Mouse (Mus musculus) liver, embryonic 12.5 days (tissue): ENCODE measurements at regions not wholly inside any gene's neighbourhood (a gene's known extent, or its start where the extent isn't known, plus 50 kb on each side); places are given as distances from the start of the nearest gene placed in this dataset.

Experiments
- ATAC-seq: fragments of 200-750 bp; cut with Nextera tagmentation; 2 replicates; pipeline ENCODE4 v1.8.0; 2017; ENCODE audit warnings: moderate number of reproducible peaks, mild to moderate bottlenecking, moderate library complexity
- H3K27ac ChIP-seq: fragments of 300-500 bp; sonication (generic); 2 replicates; pipeline ENCODE4 v1.5.1; 2016; ENCODE audit warnings: mild to moderate bottlenecking
- H3K27me3 ChIP-seq: fragments of 300-500 bp; sonication (generic); replicated peaks from 2 replicates; pipeline ENCODE4 v1.6.1; 2016; ENCODE audit warnings: mild to moderate bottlenecking, moderate library complexity
- H3K36me3 ChIP-seq: fragments of 300-500 bp; sonication (generic); 2 replicates; pipeline ENCODE4 v1.6.1; 2016; ENCODE audit warnings: mild to moderate bottlenecking, moderate library complexity
- H3K4me1 ChIP-seq: fragments of 300-500 bp; sonication (generic); 2 replicates; pipeline ENCODE4 v1.6.1; 2016
- H3K4me2 ChIP-seq: fragments of 300-500 bp; sonication (generic); 2 replicates; pipeline ENCODE4 v1.6.1; 2016; ENCODE audit warnings: mild to moderate bottlenecking, moderate library complexity
- H3K4me3 ChIP-seq: fragments of 300-500 bp; sonication (generic); 2 replicates; pipeline ENCODE4 v1.5.1; 2016; ENCODE audit warnings: mild to moderate bottlenecking, moderate library complexity
- H3K9ac ChIP-seq: fragments of 300-500 bp; sonication (generic); 2 replicates; pipeline ENCODE4 v1.6.1; 2016; ENCODE audit warnings: mild to moderate bottlenecking, moderate library complexity
- H3K9me3 ChIP-seq: fragments of 300-500 bp; sonication (generic); replicated peaks from 2 replicates; pipeline ENCODE4 v1.6.1; 2016; ENCODE audit warnings: mild to moderate bottlenecking, moderate library complexity
- WGBS: fragments of 180-500 bp; shearing (Covaris S2); methylation state at CpG from one replicate; pipeline ENCODE4 v1.1.7; 2016; ENCODE audit not compliant: insufficient replicate concordance; 5-methylcytosine and 5-hydroxymethylcytosine counted together

DNA sequence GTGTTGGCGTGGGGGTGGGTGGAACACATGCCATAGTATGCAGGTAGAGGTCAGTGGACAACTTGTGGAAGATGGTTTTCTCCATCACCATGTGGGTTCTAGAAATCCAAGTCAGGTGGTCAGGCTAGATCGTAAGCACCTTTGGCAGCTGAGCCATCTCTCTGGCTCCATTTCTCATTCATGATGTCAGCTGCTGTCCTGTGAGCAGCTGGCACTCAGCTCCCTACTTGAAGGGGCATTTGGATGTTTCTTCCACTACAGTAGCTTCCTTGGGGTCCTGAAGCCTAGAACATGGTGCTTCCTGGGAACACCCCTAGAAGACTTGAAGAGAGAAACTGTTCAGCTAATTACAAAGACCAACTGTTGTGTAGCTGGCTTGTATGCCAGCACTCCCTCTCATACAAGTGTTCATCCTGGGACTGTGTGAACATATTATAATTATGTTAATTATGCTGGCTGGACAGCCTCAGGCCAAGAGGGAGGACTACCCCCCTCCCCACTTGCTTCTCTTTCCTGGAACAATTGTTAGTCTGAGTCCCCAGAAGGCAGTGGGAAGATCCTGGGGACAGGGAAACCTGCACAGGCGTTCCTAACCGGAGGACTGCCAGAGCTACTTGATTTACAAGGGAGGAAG is 160.4 kb downstream of the C1d start:
- 48% methylated on average over 4 of the region's 4 CpGs for WGBS
- Histone ChIP-seq H3K4me2 (no peak overlapping the region), H3K9me3 (no peaks in the 10 kb centered on the region), H3K27me3 (no peaks in the 10 kb centered on the region), H3K4me1 (no peaks in the 10 kb centered on the region), H3K4me3 (no peak overlapping the region), H3K36me3 (no peaks in the 10 kb centered on the region), H3K27ac (no peak overlapping the region), H3K9ac (no peak overlapping the region)
- no peak for ATAC-seq

DNA sequence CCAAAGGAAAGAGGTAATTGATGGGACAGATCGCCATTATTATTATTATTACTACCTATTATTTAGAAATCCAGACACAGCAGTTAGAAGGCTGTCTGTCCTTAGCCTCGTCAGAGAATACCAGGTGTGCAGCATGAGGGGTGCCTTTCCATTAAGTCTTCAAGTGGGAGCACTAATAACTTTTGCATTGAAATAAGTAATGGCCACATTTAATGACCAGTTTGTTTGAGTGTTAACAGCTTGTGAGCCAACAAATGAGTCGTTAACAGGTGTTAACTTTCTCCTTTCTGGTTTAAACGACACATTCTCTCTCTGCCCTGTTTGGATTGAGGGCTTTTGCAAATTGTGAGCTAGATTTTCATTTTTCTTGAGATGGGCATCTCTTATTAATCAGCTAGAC is 184.8 kb downstream of the C1d start:
- Histone ChIP-seq H3K9me3 (no peaks in the 10 kb centered on the region), H3K27ac (no peak overlapping the region), H3K9ac (no peak overlapping the region), H3K4me2 (no peak overlapping the region), H3K4me3 (no peak overlapping the region), H3K27me3 (no peaks in the 10 kb centered on the region), H3K4me1 (no peaks in the 10 kb centered on the region), H3K36me3 (no peaks in the 10 kb centered on the region)
- 34% methylated on average over 4 of the region's 4 CpGs for WGBS
- no peak for ATAC-seq

DNA sequence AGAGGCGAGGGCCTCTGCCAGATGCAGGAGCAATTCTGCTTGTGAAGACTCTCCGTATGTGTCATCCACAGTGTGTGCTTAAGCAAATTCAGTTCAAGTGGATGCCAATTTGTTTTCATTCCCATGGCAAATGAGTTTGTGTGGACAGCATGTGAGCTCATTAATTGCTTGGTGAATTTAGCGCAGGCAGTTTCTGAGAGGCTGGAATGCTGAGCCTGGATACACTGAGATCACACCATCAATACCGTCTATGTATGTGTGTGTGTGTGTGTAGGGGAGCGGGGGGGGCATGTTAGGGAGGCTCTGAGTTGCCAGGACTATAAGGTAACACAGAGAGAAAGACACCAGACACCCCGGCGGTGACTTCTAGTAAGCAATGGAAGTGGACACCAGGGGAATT is 191.9 kb downstream of the C1d start:
- no peak overlapping the region for H3K4me2 ChIP-seq
- H3K4me1 ChIP-seq: no peaks in the 10 kb centered on the region
- ATAC-seq: no peak
- H3K9ac ChIP-seq: no peak overlapping the region
- H3K9me3 ChIP-seq: no peaks in the 10 kb centered on the region
- 78% methylated on average over 7 of the region's 7 CpGs for WGBS
- H3K27me3 ChIP-seq: no peaks in the 10 kb centered on the region
- no peak overlapping the region for H3K4me3 ChIP-seq
- no peaks in the 10 kb centered on the region for H3K36me3 ChIP-seq
- H3K27ac ChIP-seq: no peak overlapping the region

DNA sequence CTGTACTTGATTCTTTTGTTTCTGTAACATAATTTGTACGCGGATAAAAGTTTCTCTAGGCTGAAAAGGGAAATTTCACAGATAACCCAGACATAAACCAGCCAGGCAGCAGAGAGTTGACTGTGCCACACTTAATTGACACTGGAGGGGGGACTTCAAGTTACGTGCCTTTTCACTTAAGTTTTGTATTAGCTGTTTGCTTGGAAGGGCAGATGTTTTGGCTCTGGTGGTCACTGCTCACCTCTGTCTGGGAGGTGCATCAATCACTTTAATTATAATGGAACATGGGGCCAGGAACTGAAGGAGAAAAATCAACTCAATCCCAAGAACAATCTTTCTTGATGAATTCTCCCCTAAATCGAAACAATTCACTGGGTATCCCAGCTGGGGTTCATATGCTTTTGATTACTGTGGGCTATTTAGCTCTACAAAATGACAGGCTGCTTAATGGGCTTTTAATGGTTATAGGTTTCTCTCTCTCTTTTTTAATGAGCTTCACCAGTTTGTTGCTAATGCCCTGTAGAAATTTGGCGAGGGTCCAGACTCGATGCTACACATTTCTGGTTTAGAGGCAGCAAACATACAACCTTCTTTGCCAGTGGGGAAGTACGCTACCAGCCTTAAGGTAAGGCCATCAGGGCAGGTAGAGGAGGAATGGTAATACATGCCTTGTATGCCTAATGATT is 193.1 kb downstream of the C1d start:
- no peak overlapping the region for H3K27ac ChIP-seq
- no peak overlapping the region for H3K9ac ChIP-seq
- H3K4me3 ChIP-seq: no peak overlapping the region
- H3K36me3 ChIP-seq: no peaks in the 10 kb centered on the region
- no peak overlapping the region for H3K4me2 ChIP-seq
- no peaks in the 10 kb centered on the region for H3K4me1 ChIP-seq
- H3K27me3 ChIP-seq: no peaks in the 10 kb centered on the region
- H3K9me3 ChIP-seq: no peaks in the 10 kb centered on the region
- no peak for ATAC-seq
- WGBS: 62% methylated on average over 7 of the region's 7 CpGs

DNA sequence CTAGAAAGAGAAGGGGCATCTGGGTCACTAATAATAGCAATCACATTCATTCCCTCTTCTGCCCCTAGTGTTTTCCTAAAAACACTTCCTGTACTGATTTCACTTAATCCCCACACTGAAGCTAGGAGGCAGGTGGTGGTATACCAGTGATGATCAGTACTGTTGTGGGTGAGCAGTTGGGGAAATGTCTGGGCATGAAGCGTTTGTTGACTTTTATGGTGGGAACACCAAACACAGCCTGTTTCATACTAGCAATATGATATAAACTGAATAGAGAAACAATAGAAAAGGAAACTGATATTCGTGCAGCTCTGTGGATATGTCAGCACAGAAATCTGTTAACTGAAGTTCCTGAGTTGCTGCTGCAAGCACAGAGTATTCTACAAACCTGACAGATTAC is 194.1 kb downstream of the C1d start:
- no peak overlapping the region for H3K27ac ChIP-seq
- H3K9ac ChIP-seq: no peak overlapping the region
- WGBS: 69% methylated on average over 2 of the region's 2 CpGs
- H3K4me1 ChIP-seq: no peaks in the 10 kb centered on the region
- H3K27me3 ChIP-seq: no peaks in the 10 kb centered on the region
- H3K4me2 ChIP-seq: no peak overlapping the region
- no peaks in the 10 kb centered on the region for H3K9me3 ChIP-seq
- no peak for ATAC-seq
- H3K4me3 ChIP-seq: no peak overlapping the region
- H3K36me3 ChIP-seq: no peaks in the 10 kb centered on the region

DNA sequence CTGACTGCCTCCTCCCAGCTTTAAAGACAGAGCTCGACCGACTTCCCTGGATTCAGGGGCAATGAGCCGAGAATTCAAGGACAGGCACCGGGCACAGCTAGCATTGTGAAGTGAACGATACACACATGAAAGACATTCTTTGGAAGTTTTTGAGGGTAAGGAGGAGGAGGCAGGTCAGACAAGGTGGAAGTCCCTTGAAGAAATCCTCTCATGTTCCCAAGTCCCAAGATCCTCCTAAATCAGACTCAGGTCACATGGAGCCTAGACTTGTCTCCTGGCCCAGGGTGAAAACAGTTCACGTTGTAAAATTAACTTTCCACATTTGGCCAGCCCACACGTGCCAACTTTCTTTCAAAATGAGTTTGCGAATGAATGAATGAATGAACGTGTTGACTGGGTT is 196.2 kb downstream of the C1d start:
- Histone ChIP-seq H3K9me3 (no peaks in the 10 kb centered on the region), H3K4me3 (no peak overlapping the region), H3K4me2 (no peak overlapping the region), H3K9ac (no peak overlapping the region), H3K4me1 (no peaks in the 10 kb centered on the region), H3K36me3 (no peaks in the 10 kb centered on the region), H3K27me3 (no peaks in the 10 kb centered on the region), H3K27ac (no peak overlapping the region)
- ATAC-seq: no peak
- WGBS: 71% methylated on average over 9 of the region's 9 CpGs

DNA sequence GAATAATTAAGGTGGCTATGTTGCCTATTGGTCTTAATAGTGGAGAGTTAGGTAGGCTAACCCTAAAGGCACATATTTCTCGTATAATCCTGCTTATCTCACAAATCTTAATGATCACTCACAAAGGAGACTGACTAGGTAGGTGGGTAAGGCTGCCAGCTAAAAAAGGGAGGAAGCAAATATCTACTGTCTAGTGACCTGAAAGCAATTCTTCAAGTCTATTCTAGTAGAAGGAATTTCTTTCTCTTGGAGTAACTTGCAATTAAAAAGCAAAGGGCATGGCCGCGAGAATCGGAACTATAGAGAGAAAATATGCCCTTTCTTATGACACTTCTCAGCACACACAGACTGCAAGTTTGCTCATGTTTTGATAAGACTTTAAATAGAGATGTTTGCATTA is 201.6 kb downstream of the C1d start:
- 71% methylated on average over 4 of the region's 4 CpGs for WGBS

DNA sequence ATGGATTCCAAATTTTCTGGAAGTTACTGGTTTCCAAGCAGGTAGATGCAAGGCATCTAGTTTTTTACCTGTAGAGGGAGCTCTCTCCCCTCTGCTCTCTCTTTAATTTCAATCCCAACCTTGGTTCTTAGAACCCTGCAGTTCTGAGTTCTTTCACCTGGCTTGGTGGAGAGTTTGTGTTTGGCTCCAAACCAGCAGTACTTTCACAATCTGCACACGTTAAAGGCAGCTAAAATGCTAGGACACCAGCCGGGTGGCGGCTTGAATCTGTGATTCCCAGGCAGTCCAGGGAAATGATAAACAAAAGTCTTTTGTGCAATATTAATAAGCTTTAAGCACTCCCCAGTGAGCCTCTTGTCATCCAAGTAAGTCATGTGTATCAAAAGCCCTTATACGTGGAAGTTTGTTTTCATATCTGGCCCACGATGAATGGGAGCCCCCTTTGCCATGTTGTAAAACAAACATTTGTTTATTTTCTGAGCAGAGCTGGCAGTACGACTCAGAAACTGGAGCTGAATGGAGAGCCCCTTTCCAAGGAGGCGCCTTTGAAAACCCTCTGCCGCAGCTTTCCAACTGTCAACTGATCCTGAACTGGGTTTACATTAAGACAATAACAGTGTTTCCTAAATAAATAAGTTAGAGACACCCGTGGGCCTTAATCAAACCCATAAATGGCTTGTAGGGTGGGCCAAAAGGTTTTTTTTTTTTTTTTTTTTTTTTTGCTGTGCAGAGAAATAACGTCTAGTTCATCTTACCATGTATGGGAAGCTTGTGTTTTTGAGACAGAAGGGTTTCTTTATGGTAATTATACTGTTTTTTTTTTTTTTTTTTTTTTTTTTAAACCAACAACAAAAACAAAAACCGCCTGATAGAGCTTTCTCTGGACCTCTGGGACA is 202.9 kb downstream of the C1d start:
- ATAC-seq: no peak
- WGBS: 38% methylated on average over 11 of the region's 11 CpGs
- Histone ChIP-seq H3K27me3 (no peaks in the 10 kb centered on the region), H3K9ac (no peak overlapping the region), H3K9me3 (no peaks in the 10 kb centered on the region), H3K36me3 (no peaks in the 10 kb centered on the region), H3K27ac (no peak overlapping the region), H3K4me1 (no peaks in the 10 kb centered on the region), H3K4me2 (no peak overlapping the region), H3K4me3 (no peak overlapping the region)

More for the DNA sequence above, 201.6 kb downstream of the C1d start:
- H3K36me3 ChIP-seq: no peaks in the 10 kb centered on the region
- no peak overlapping the region for H3K9ac ChIP-seq
- H3K4me2 ChIP-seq: no peak overlapping the region
- no peak for ATAC-seq
- H3K4me3 ChIP-seq: no peak overlapping the region
- H3K27me3 ChIP-seq: no peaks in the 10 kb centered on the region
- no peaks in the 10 kb centered on the region for H3K4me1 ChIP-seq
- H3K27ac ChIP-seq: no peak overlapping the region
- H3K9me3 ChIP-seq: no peaks in the 10 kb centered on the region

DNA sequence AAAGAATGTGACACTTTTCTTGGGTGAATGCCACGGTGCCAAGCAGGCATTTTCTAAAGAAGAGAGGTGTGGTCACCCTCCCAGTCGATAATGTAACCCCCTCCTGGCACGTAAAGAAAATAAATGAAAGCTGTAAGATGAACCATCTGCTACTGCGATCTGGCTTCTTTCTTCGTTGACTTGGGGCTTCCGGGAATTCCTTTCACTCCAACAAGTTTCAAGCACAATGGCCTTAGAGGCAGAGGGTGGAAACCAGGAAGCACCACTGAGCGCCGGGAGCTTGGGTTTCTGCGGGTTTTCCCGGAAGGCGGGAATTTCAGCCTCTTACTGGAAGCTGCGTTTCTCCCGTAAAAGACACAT is 203.5 kb downstream of the C1d start:
- no peak for ATAC-seq
- Histone ChIP-seq H3K36me3 (no peaks in the 10 kb centered on the region), H3K9ac (no peak overlapping the region), H3K27ac (no peak overlapping the region), H3K9me3 (no peaks in the 10 kb centered on the region), H3K4me3 (no peak overlapping the region), H3K27me3 (no peaks in the 10 kb centered on the region), H3K4me1 (no peaks in the 10 kb centered on the region), H3K4me2 (peak overlapping the region; percentile 40)
- WGBS: 8% methylated on average over 13 of the region's 13 CpGs

DNA sequence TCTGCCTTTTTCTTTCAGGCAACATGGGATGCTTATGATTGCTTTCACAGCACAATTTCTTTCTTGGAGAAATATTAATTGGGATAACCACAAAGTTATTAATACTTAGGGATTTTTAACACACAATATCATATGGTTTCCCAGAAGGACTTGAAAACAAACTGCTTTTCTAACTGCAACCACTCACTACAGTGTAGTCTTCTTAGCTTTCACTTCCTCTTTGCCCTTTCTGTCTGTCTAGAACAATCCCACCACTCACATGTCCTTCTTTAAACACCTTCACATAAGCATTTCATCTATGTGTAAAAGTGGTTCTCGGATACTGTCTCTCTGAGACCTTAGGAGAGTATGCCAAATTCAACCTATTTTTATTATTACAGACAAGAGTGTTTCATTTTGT is 204.3 kb downstream of the C1d start:
- WGBS: 51% methylated on average over 1 of the region's 1 CpGs
- no peak overlapping the region for H3K4me2 ChIP-seq
- no peak overlapping the region for H3K4me3 ChIP-seq
- H3K9me3 ChIP-seq: no peaks in the 10 kb centered on the region
- H3K9ac ChIP-seq: no peak overlapping the region
- ATAC-seq: no peak
- no peaks in the 10 kb centered on the region for H3K4me1 ChIP-seq
- H3K27me3 ChIP-seq: no peaks in the 10 kb centered on the region
- H3K36me3 ChIP-seq: no peaks in the 10 kb centered on the region
- H3K27ac ChIP-seq: no peak overlapping the region

DNA sequence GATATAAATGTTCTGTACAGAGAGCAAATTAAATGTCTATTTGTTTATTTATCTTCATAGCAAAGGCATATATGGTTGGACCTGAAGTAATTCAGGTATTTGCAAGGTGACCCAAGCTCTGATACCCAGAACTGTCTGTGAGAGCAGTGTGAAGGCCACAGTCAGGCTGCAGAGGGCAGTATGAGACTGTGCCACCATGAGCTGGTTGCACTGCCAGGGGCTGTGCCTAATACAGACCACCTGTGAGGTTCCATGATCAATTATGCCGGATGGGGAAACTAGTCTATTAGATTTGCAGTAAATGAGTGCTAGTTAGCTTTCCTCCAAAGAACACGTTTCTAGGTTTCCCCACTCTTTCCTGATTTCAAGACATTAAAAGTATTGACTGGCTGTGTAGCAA is 207.5 kb downstream of the C1d start:
- WGBS: 35% methylated on average over 2 of the region's 2 CpGs
- ATAC-seq: no peak

DNA sequence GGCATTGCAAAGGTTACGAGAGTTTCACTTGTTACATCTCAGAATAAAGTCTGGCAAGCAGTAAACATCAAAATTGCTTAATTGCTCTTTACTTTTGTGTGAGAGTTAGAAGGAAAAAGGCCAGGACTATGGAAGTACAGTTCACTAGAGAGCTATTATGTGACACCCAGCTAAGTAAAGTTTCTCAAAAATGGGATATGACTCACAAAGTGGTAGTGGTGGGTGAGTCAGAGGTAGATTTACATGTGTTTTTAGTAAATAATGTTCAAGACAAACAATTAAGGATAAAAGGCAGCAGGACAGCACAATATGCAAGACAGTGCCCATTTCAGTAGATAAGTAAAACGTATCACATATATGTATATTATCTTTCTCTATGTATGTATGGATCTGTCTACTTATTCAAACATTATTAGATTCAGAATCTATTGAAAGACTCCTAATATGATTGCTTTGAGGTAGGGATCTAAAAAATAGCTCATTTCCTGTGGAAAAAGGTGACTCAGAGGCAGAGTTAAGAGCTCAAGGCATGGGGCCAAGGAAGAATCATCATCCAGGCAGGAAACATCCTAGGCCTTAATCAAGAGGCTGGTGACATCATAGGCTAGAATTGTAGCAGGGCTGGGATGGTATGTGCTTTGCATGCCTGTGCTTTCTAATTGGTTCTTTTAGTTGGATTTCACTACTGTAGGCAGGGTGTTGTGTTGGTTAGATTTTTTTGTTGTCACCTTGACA is 211.2 kb downstream of the C1d start:
- no peak overlapping the region for H3K9ac ChIP-seq
- no peak overlapping the region for H3K27ac ChIP-seq
- no peaks in the 10 kb centered on the region for H3K4me1 ChIP-seq
- no peaks in the 10 kb centered on the region for H3K27me3 ChIP-seq
- no peak for ATAC-seq
- H3K9me3 ChIP-seq: no peaks in the 10 kb centered on the region
- H3K4me2 ChIP-seq: no peak overlapping the region
- no peaks in the 10 kb centered on the region for H3K36me3 ChIP-seq
- no peak overlapping the region for H3K4me3 ChIP-seq
- WGBS: 70% methylated on average over 2 of the region's 2 CpGs

More for the DNA sequence above, 207.5 kb downstream of the C1d start:
- H3K4me1 ChIP-seq: no peaks in the 10 kb centered on the region
- no peak overlapping the region for H3K4me2 ChIP-seq
- H3K27ac ChIP-seq: no peak overlapping the region
- no peaks in the 10 kb centered on the region for H3K27me3 ChIP-seq
- H3K9me3 ChIP-seq: no peaks in the 10 kb centered on the region
- no peak overlapping the region for H3K4me3 ChIP-seq
- no peaks in the 10 kb centered on the region for H3K36me3 ChIP-seq
- no peak overlapping the region for H3K9ac ChIP-seq
